Mouse (Mus musculus) gonadal fat pad, adult 2 months (tissue): ENCODE measurements around the gene Rnase13. TPM values are rescaled to one million over a fixed set of nuclear protein-coding genes. Genes with fewer than 3 reads are reported as not detected.

Experiments used
- DNase-seq: peaks from one replicate; pipeline ENCODE4 v3.0.0-alpha.2; 2012; ENCODE audit warnings: low read depth
- polyA plus RNA-seq: library from polyadenylated mRNA; depleted of rRNA; stranded (reverse); fragments of >200 nt; gene quantifications from 2 replicates; pipeline ENCODE4 v1.2.3, GENCODE M21; 2012; rRNA removed

Gene Rnase13
- polyA plus RNA-seq, 1 experiment = 210 TPM

DNA sequence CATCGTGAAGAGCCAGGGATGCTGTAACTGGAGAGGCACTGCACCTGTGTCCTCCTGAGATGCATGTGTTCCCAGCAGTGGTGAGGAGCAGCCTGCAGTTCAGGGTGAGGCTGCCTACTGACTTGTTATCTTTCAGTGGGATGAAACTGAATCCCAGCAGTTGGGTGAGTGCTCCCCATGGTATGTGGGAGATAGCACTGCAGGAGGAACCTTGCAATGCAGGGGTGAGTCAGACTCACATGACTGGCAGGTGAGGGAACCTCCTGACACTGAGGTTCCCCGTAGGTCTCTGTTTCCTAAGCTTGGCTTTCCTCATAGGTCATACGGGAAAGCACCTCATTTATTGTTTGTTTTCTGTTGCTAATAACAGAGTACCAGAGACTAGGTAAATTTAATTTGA, 45.1 kb downstream of the Rnase13 start:
- DNase-seq = no peak

DNA sequence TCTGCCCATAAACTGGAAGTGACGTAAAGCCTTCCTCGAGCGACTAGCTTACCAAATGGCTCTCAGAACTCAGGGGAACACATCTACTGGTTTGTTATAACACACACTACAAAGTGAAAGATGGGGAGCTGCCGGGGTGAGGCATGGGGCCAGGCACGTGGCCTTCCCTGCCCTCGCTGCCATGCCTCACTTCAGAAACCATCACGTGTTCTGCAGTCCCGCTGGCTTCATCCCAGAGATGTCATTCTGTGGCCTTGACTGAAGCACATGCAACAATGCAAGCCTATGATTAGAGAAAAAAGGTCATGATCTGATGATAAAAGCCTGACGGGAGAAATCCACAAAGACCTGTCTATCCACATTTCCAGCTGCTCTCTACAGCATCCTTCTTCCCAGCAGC, 50.8 kb downstream of the Rnase13 start:
- DNase-seq = no peak

Other genes with a start within 250 kb of the Rnase13 start
- gene Gm17079, start 227.3 kb downstream of the Rnase13 start, polyA plus RNA-seq = not detected in 2 replicates
- gene Gm5800, start 205.6 kb downstream of the Rnase13 start, polyA plus RNA-seq = not detected in 2 replicates
- not detected in 2 replicates for gene Ang4, start 149.2 kb downstream of the Rnase13 start, polyA plus RNA-seq
- not detected in 2 replicates for gene AY358078, start 122.7 kb downstream of the Rnase13 start, polyA plus RNA-seq
- 0.34 TPM in 1 of 2 replicates, not detected in the other for gene Ear6, start 69.1 kb downstream of the Rnase13 start, polyA plus RNA-seq
- gene Mettl17, start 37.9 kb downstream of the Rnase13 start, polyA plus RNA-seq = 30.5 and 32.8 TPM in 2 replicates
- 0.51 and 0.77 TPM in 2 replicates for gene Slc39a2, start 29.9 kb downstream of the Rnase13 start, polyA plus RNA-seq
- 178 and 261 TPM in 2 replicates for gene Ndrg2, start 8.6 kb downstream of the Rnase13 start, polyA plus RNA-seq
- 1.6 and 2.3 TPM in 2 replicates for gene Tppp2, start 4.3 kb downstream of the Rnase13 start, polyA plus RNA-seq
- gene Arhgef40, start 61.9 kb upstream of the Rnase13 start, polyA plus RNA-seq = 103 and 141 TPM in 2 replicates
- 0.51 and 0.55 TPM in 2 replicates for gene Tmem253, start 92.9 kb upstream of the Rnase13 start, polyA plus RNA-seq
- gene Zfp219, start 98.0 kb upstream of the Rnase13 start, polyA plus RNA-seq = 65.7 and 74.2 TPM in 2 replicates
- not detected in 2 replicates for gene Olfr221, start 119.7 kb upstream of the Rnase13 start, polyA plus RNA-seq
- 62.5 and 71.6 TPM in 2 replicates for gene Hnrnpc, start 181.3 kb upstream of the Rnase13 start, polyA plus RNA-seq
- gene Rpgrip1, start 187.9 kb upstream of the Rnase13 start, polyA plus RNA-seq = 4.0 and 4.4 TPM in 2 replicates